Comparison of ENCODE assay signal across 11 mouse cellular contexts in genomic region chr6:118753787-118754186, GRCm38 (mm10).
DNase-seq lines count a peak whose midpoint lies in the region; ATAC-seq lines count a peak whose summit lies in the region.
"Had no signal": no experiment of that assay in that cellular context is flagged by ENCODE, and none has a peak within 500 bp of the region (broad histone marks: within the 10 kb centered on the region; RNA-seq: fewer than 3 reads in every experiment).

No protein-coding gene starts in this region.

- peak; percentile 38; the same call in 1 of the 2 replicates for ATAC-seq in hindbrain, embryonic 16.5 days
- no peak for ATAC-seq in hindbrain, embryonic 11.5 days (ENCODE audit: low FRiP score)

- 0 out of 2 replicates have a peak overlapping the region, but pooled peaks have one; percentile 14 for H3K27ac ChIP-seq in hindbrain, embryonic 16.5 days (ENCODE audit: low read depth, low read length)
- no peak overlapping the region for H3K27ac ChIP-seq in hindbrain, embryonic 11.5 days (ENCODE audit: low read depth, low read length)
- H3K27ac ChIP-seq: embryonic facial prominence, embryonic 10.5 days had no signal

- no peaks in the 10 kb centered on the region for H3K27me3 ChIP-seq in hindbrain, embryonic 16.5 days (replicated peaks; ENCODE audit: control insufficient read depth, insufficient read depth, low read length)
- H3K27me3 ChIP-seq in hindbrain, embryonic 11.5 days (ENCODE audit: control insufficient read depth, insufficient read depth, low read length) = no peaks in the 10 kb centered on the region

- DNase-seq in hindbrain, embryonic 11.5 days (ENCODE audit: low spot score) = no peak
- DNase-seq in right cerebral cortex, adult 2 months (ENCODE audit: low spot score in 2 of 2) = peak; percentile 47 to 50
- DNase-seq in right cerebral cortex, postnatal 10 days (ENCODE audit: low spot score in 2 of 2) = no peak
- peak; percentile 90 to 93 for DNase-seq in cerebellum, postnatal 36 days
- DNase-seq in B cell, adult 2 months = no peak
- no peak for DNase-seq in urinary bladder, postnatal 4 days (ENCODE audit: low spot score in 2 of 2)
- DNase-seq: kidney, adult 11 months; thymus, adult 2 months had no signal

- H3K9me3 ChIP-seq in hindbrain, embryonic 16.5 days (ENCODE audit: control insufficient read depth, low read length) = no peaks in the 10 kb centered on the region
- no peaks in the 10 kb centered on the region for H3K9me3 ChIP-seq in hindbrain, embryonic 11.5 days (ENCODE audit: control insufficient read depth, low read length)
- H3K9me3 ChIP-seq: embryonic facial prominence, embryonic 10.5 days had no signal

- H3K9ac ChIP-seq in hindbrain, embryonic 16.5 days (ENCODE audit: low read depth, low read length) = no peak overlapping the region
- no peak overlapping the region for H3K9ac ChIP-seq in hindbrain, embryonic 11.5 days (ENCODE audit: low read depth, low read length)

- no peak overlapping the region for H3K4me2 ChIP-seq in hindbrain, embryonic 16.5 days (ENCODE audit: low read length)
- no peak overlapping the region for H3K4me2 ChIP-seq in hindbrain, embryonic 11.5 days (replicated peaks; ENCODE audit: low read depth, low read length)

- peaks cover 6% of the 10 kb centered on the region; the same call in 1 of the 2 replicates for H3K36me3 ChIP-seq in hindbrain, embryonic 16.5 days (ENCODE audit: control insufficient read depth, insufficient read depth, low read length)
- H3K36me3 ChIP-seq in hindbrain, embryonic 11.5 days (ENCODE audit: control insufficient read depth, insufficient read depth, low read length) = no peaks in the 10 kb centered on the region
- H3K36me3 ChIP-seq: embryonic facial prominence, embryonic 10.5 days had no signal

- H3K4me1 ChIP-seq in hindbrain, embryonic 16.5 days (ENCODE audit: control insufficient read depth, insufficient read depth, low read depth, low read length) = peaks cover 4% of the 10 kb centered on the region; the same call in 1 of the 2 replicates
- H3K4me1 ChIP-seq in hindbrain, embryonic 11.5 days (replicated peaks; ENCODE audit: control insufficient read depth, insufficient read depth, low read length) = no peaks in the 10 kb centered on the region

- H3K4me3 ChIP-seq in hindbrain, embryonic 16.5 days (ENCODE audit: low read length) = no peak overlapping the region
- no peak overlapping the region for H3K4me3 ChIP-seq in hindbrain, embryonic 11.5 days (ENCODE audit: low read depth, low read length)
- H3K4me3 ChIP-seq: embryonic facial prominence, embryonic 10.5 days; myocyte had no signal

- WGBS in hindbrain, embryonic 16.5 days = 61% methylated on average over 8 of the region's 8 CpGs
- WGBS in hindbrain, embryonic 11.5 days = 84% methylated on average over 8 of the region's 8 CpGs

Comparison
In these comparisons a context has a peak if more than half of its experiments do, and no peak if none do; other contexts are left out.
1. DNase-seq: peak in right cerebral cortex, adult 2 months (2 of 2) and cerebellum, postnatal 36 days (2 of 2); none in hindbrain, embryonic 11.5 days (single experiment), right cerebral cortex, postnatal 10 days (0 of 2), B cell, adult 2 months (0 of 2) and urinary bladder, postnatal 4 days (0 of 2).